Mouse (Mus musculus): ENCODE measurements around the gene 2410137M14Rik. TPM values are rescaled to one million over a fixed set of nuclear protein-coding genes. Genes with fewer than 3 reads are reported as not detected.
"Not testable (repeated sequence)": the region's sequence is repeated elsewhere in the genome, so short reads cannot be mapped to it uniquely, and the experiment has no call there.

2410137M14Rik gene
- not detected for total RNA-seq (2021)
- long read RNA-seq, experiment 1 = 0 reads
- long read RNA-seq, experiment 2, partial matches to known transcripts = 0 of 1 reads
- long read RNA-seq, experiment 2, other reads (novel, unspliced or antisense) = 1 of 1 reads

- DNase-seq (ENCODE audit: low spot score in 2 of 2) = no peak
These were observed at the start of gene 2410137M14Rik for GRCm38 (mm10) chr17:36981221-36981813. Gene 2410137M14Rik, minus strand, starts transcription at chr17:36981237.

DNA sequence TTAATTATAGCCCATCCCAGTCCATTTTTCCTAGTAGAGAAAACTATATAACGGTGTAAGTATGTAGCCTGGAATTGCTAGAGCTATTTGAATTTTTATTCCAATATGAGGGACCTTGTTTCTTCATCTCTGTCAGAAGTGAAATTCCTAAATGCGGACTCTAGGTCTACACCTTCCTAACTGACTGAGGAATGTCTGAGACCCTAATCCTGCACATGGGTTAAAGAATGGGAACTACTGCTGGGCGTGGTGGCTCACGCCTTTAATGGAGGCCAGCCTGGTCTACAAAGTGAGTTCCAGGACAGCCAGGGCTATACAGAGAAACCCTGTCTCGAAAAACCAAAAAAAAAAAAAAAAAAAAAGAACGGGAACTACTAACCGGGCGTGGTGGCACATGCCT is 48.1 kb upstream of the 2410137M14Rik start:
- no peak for DNase-seq (ENCODE audit: low spot score in 2 of 2)

DNA sequence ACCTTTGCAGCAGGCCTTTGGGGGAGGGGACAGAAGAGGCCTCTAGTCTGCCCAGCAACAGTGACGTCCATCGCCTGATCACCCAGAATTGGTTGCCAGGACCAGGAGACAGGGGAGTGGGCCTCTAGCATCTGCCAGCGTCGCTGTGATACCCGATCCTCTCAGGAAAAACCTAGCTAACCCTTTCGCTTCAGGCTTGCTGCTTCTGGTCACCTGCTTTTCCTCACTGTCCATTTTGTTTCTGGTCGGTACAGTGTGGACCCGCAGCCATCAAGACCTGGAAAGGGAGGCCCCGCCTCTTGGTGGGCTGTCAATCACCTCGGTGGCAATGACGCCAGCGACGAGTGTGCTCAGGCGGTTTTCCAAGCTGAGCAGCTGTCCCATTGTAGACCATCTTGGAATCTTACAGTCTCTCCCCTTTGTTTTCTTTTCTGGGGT is 47.7 kb upstream of the 2410137M14Rik start:
- peak; percentile 96 to 97 for DNase-seq (ENCODE audit: low spot score in 2 of 2)

DNA sequence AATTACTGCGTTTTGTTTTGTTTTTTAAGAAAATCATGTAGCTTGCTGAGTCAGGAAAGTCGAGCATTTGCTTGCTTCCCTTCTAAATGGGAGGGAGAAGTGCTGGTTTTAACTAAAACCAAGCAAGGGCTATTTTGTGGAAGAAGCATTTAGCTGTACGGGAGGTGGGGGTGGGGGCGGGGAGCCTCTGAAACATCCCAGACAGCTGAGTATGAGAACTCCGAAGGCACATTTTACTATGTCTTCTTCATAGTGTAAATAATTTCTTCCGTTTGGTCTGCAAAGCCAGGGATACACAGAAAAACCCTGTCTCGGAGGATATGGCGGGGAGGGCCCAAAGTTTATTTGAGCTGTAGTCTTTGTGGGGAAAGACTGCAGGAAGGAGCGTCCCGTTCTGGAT is 47.2 kb upstream of the 2410137M14Rik start:
- no peak for DNase-seq (ENCODE audit: low spot score in 2 of 2)

DNA sequence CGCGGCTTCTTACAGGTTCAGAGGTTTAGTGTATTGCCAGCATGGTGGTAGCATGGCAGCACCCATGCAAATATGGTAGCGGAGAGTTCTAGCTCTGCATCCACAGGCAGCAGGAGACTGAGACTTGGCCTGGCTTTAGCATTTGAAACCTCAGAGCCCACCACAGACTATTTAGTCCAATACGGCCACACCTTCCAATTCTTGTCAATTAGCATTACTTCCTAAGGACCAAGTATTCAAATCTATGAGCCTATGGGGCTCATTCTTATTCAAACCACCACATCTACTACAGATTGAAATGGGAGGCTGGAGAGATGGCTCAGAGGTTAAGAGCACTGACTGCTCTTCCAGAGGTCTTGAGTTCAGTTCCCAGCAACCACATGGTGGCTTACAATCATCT is 46.4 kb upstream of the 2410137M14Rik start:
- DNase-seq (ENCODE audit: low spot score in 2 of 2) = no peak

DNA sequence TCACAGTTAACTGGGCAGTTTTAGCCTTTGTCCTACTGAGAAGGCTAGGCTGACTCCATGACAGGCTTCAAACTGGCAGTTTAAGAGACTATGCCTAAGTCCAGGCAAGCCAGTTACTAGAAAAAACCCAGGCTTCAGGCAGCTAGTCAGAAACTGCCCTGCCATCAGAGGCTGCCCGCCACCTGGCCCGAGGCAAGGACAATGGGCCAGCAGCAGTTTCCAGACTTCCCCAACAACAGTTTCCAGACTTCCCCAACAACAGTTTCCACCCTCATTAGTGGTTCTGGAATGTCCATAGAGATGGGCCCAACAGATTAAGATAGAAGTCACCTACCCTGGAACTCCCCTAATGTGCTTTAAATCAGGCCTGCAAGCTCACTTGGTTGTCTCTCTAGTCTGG is 45.4 kb upstream of the 2410137M14Rik start:
- DNase-seq (ENCODE audit: low spot score in 2 of 2) = no peak

GRCm38 (mm10) chr17:37022628-37023576 is 41.9 kb upstream of the 2410137M14Rik start, which contains the start of gene Mog:
Gene Mog, minus strand, starts transcription at chr17:37023398.
- DNase-seq (ENCODE audit: low spot score in 2 of 2) = no peak

DNA sequence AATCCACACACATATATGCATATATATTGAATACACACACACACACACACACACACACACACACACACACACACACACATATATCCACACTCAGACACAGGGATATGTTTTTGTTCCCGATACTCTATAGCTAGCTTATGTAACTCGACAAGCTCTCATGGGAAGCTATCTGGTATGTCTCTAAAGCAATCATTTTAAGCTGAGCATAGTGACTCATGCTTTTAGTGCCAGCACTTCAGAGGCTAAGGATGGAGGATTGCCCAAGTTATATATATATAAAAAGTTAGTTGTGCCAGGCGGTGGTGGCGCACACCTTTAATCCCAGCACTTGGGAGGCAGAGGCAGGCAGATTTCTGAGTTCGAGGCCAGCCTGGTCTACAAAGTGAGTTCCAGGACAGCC is 38.2 kb upstream of the 2410137M14Rik start:
- DNase-seq (ENCODE audit: low spot score in 2 of 2) = not testable (repeated sequence)

DNA sequence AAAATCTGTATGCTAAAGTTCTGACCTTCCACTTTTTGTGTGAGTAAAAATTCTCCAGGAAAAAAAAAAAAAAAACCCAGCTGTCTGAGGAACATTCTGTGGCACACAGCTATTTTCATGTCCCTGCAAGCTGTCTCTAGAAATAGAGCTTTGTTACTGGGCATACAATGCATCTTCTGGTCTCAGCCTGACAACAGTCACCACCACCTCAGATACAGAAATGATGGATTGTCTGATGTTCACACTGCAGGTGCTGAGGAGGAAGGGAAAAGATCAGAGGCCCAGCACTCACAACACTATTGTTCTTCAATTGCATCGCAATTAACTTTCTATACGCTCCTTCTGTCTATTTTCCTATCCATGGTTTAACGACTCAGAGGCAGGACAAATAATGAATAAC is 37.3 kb upstream of the 2410137M14Rik start:
- peak in 1 of 2 experiments; percentile 24 for DNase-seq (ENCODE audit: low spot score in 2 of 2)

DNA sequence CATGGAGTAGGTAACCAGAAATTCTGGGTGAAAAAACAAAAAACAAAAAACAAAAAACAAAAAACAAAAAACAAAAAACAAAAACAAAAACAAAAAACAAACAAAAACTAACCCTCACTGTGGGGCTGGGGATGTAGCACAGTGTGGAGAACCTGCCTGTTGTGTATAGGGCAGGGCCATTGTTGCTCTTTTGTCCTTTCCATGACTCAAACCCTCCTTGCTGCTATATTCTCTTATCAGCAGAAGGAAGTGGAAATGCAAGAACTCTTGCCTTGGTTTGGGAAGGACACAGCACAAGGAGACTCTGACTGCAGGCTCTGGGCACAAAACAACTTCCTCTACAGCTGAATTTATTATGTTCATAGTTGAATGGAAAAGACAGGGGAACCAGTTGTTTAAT is 35.3 kb upstream of the 2410137M14Rik start:
- no peak for DNase-seq (ENCODE audit: low spot score in 2 of 2)

DNA sequence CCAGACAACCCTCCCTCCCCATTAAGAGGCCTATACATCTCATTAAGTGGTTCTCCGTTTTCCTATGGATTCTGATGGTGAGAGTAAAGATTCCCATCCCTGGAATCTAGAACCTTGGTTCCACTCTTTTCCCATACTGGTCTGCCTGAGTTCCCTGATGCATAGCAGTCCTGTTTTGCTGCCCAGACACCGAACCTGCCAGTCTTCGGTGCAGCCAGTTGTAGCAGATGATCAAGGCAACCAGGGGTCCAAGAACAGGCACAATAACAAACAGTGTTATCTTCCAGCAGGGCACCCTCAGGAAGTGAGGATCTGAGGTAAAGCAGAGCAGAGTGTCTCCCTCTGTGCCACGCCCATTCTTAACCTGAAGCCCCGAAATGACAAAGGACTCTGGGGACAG is 31.1 kb upstream of the 2410137M14Rik start:
- DNase-seq (ENCODE audit: low spot score in 2 of 2) = no peak

DNA sequence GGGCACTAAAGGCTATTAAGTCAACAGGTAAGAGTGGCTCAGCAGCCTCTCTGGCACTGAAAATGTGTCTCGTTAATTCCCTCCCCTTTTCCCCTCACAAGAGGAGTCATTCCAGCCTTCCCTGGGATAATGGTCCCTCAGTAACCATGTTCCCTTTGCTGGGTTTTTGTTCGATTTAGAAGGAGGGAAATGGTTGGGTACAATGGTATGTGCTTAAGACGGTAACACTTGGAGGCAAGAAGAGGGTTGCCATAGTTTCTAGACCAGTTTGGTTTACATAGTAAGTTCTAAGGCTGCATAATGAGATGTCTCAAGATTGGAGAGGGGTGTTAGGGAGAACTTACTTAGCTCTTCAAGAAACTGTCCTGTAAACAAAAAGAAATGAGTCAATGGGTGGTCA is 30.7 kb upstream of the 2410137M14Rik start:
- DNase-seq (ENCODE audit: low spot score in 2 of 2) = no peak

- DNase-seq (ENCODE audit: low spot score in 2 of 2) = no peak
These were observed 28.5 kb upstream of the 2410137M14Rik start for GRCm38 (mm10) chr17:37009460-37010042.

- no peak for DNase-seq (ENCODE audit: low spot score in 2 of 2)
These were observed 27.1 kb upstream of the 2410137M14Rik start for GRCm38 (mm10) chr17:37008161-37008560.

- no peak for DNase-seq (ENCODE audit: low spot score in 2 of 2)
These were observed 22.3 kb upstream of the 2410137M14Rik start for GRCm38 (mm10) chr17:37003366-37003765.

- DNase-seq (ENCODE audit: low spot score in 2 of 2) = peak; percentile 52 to 55
These were observed 21.6 kb upstream of the 2410137M14Rik start for GRCm38 (mm10) chr17:37002364-37003330.

DNA sequence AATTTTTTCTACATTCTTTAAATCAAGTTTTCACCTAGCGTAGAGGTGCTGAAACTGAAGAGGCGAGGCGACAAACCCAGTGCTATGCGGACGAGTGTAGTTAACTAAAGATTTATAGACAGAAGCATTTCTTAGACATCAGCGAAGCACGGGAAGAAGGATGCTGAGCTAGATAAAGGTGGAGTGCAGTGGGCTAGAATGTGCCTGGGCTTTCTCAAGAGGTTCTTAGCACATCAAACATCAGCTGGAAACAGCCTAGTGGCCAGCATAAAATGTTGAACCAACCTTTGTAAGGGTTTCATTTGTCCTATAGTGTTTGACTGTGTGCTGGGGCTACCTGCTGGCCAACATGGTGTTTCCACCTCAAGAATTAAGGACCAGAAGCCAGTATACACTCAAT is 19.8 kb upstream of the 2410137M14Rik start, which contains the start of gene Zfp57:
Gene Zfp57 (plus strand): TSS at position 301 of the 400 bp plus-strand sequence.
- DNase-seq (ENCODE audit: low spot score in 2 of 2) = no peak

GRCm38 (mm10) chr17:36998477-36998876 is 17.4 kb upstream of the 2410137M14Rik start:
- no peak for DNase-seq (ENCODE audit: low spot score in 2 of 2)

DNA sequence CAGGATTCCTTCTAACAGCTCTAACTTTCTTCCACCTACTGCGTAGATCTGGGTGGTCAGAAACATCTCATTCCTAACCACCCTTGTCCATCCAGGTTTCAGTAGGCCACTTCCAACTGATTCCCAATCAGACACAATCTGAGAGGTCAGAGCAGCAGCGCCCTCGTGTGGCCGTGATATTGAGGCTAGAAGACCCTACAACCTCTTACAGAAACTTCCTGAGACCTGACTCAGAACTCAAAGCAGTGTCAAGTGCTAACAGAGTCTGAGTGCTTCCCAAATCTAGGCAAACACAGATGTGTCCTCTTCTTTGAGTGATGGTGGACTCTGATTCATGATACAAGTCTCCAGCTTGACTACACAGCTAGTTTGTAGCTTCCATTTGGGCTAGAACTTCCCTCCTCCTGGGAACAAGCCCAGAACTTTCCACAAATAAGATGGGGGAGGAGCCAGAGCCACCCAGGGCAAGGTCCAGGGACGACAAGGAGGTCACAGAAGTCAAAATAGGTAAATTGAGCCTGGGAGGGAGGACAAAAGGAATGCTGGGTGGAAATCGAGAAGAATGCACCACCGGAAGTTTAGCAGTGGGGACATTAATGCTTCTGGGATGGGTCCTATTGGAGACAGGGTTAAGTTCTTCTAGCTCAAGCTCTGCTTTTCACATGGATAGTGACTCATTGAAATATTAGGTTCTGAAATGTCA is 16.1 kb upstream of the 2410137M14Rik start:
- peak; percentile 70 to 76 for DNase-seq (ENCODE audit: low spot score in 2 of 2)

DNA sequence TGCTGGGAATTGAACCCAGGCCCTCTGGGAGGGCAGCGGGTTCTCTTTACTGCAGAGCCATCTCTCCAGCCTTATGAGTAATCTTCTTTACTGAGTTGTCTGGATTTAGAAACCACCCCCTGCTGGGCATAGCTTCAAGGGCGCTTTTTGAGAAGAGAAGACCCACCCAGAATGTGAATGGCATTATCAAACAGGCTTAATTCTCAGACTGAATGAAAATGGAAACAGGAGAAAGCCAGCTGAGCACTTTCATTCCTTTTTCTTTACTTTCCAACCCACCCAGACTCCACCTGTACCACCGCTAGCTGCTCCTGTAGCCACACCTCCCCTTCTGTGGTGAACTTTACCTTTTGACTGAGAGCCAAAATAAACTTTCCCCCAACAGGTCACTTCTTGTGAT is 14.4 kb upstream of the 2410137M14Rik start:
- DNase-seq (ENCODE audit: low spot score in 2 of 2) = no peak
